8 mouse cellular contexts compared by ENCODE assay signal in genomic region chr5:112265515-112265914, GRCm38 (mm10). TPM values are rescaled to one million over a fixed set of nuclear protein-coding genes. Genes with fewer than 3 reads are reported as not detected.
DNase-seq lines count a peak whose midpoint lies in the region; ATAC-seq and TF ChIP-seq lines count a peak whose summit lies in the region.

No protein-coding gene starts in this region.

- ATAC-seq in G1E (ENCODE audit: extremely low read depth, insufficient number of reproducible peaks, low FRiP score, poor library complexity, severe bottlenecking), result peak; percentile 58
- peak; percentile 42; the same call in 1 of the 2 replicates for ATAC-seq in hindbrain, embryonic 16.5 days
- peak; percentile 79 for ATAC-seq in megakaryocyte progenitor cell, adult 5-6 weeks (replicated peaks; ENCODE audit: poor library complexity)

- no peak for TF ChIP-seq CTCF in G1E (IDR thresholded peaks at IDR 0.05; ENCODE audit: low read depth, low read length)

- WGBS in heart, embryonic 10.5 days, result 6% methylated on average over 10 of the region's 10 CpGs
- 6% methylated on average over 10 of the region's 10 CpGs for WGBS in hindbrain, embryonic 16.5 days

- H3K4me2 ChIP-seq in hindbrain, embryonic 16.5 days (ENCODE audit: low read length), result peak overlapping the region; percentile 6; the same call in 1 of the 2 replicates

- peaks cover 70% of the 10 kb centered on the region for H3K27me3 ChIP-seq in heart, embryonic 10.5 days (ENCODE audit: insufficient read depth, poor library complexity, severe bottlenecking)
- H3K27me3 ChIP-seq in G1E (ENCODE audit: insufficient read depth, low read length), result peaks cover 20% of the 10 kb centered on the region
- no peaks in the 10 kb centered on the region for H3K27me3 ChIP-seq in hindbrain, embryonic 16.5 days (replicated peaks; ENCODE audit: control insufficient read depth, insufficient read depth, low read length)

- H3K36me3 ChIP-seq in heart, embryonic 10.5 days, result no peaks in the 10 kb centered on the region
- no peaks in the 10 kb centered on the region for H3K36me3 ChIP-seq in G1E (replicated peaks)
- no peaks in the 10 kb centered on the region for H3K36me3 ChIP-seq in hindbrain, embryonic 16.5 days (ENCODE audit: control insufficient read depth, insufficient read depth, low read length)

- H3K27ac ChIP-seq in heart, embryonic 10.5 days, result no peak overlapping the region
- no peak overlapping the region for H3K27ac ChIP-seq in hindbrain, embryonic 16.5 days (ENCODE audit: low read depth, low read length)

- H3K9me3 ChIP-seq in heart, embryonic 10.5 days, result no peaks in the 10 kb centered on the region
- H3K9me3 ChIP-seq in G1E (replicated peaks), result no peaks in the 10 kb centered on the region
- no peaks in the 10 kb centered on the region for H3K9me3 ChIP-seq in hindbrain, embryonic 16.5 days (ENCODE audit: control insufficient read depth, low read length)

- no peak for DNase-seq in heart, embryonic 10.5 days (ENCODE audit: low spot score)
- DNase-seq in heart, postnatal 4 days, result no peak
- peak; percentile 58 for DNase-seq in G1E (ENCODE audit: low spot score)
- no peak for DNase-seq in ovary, adult 18-20 months (ENCODE audit: low spot score)
- no peak for DNase-seq in gastrocnemius, adult 18-20 months (ENCODE audit: low spot score)
- no peak for DNase-seq in adrenal gland, adult (ENCODE audit: inconsistent age in 2 of 2, low spot score in 1 of 2)

- H3K4me1 ChIP-seq in heart, embryonic 10.5 days, result peaks cover 14% of the 10 kb centered on the region
- H3K4me1 ChIP-seq in G1E (ENCODE audit: insufficient read depth, low read depth, low read length), result peaks cover 68% of the 10 kb centered on the region
- peaks cover 4% of the 10 kb centered on the region for H3K4me1 ChIP-seq in hindbrain, embryonic 16.5 days (ENCODE audit: control insufficient read depth, insufficient read depth, low read depth, low read length)

- H3K4me3 ChIP-seq in heart, embryonic 10.5 days, result peak overlapping the region; percentile 20; the same call in 1 of the 2 replicates
- peak overlapping the region; percentile 56; the same call in 1 of the 2 replicates for H3K4me3 ChIP-seq in G1E (ENCODE audit: low read depth, low read length)
- H3K4me3 ChIP-seq in hindbrain, embryonic 16.5 days (ENCODE audit: low read length), result no peak overlapping the region

- no peak overlapping the region for H3K9ac ChIP-seq in hindbrain, embryonic 16.5 days (ENCODE audit: low read depth, low read length)

RNA-seq across cellular contexts. Expression of gene Crybb1, which starts 9.9 kb away (rescaled TPM):
- polyA plus RNA-seq in heart, embryonic 10.5 days (2016; fragmentation: Nextera tagmentation; extraction: Ambion mirVana), result not detected in 2 replicates
- not detected for total RNA-seq in heart, postnatal 4 days (2021)
- not detected in 2 replicates for total RNA-seq in G1E (2014; fragmentation: Nextera tagmentation)
- total RNA-seq in G1E (2017), result not detected in 2 replicates
- 0.14 TPM in 1 of 2 replicates, not detected in the other for polyA plus RNA-seq in G1E (2012)
- polyA plus RNA-seq in hindbrain, embryonic 16.5 days (2015; fragmentation: Nextera tagmentation; extraction: Ambion mirVana), result 6.6 and 7.7 TPM in 2 replicates
- total RNA-seq in megakaryocyte progenitor cell, adult 5-6 weeks (2015), result not detected in 2 replicates
- total RNA-seq in megakaryocyte progenitor cell, adult 5-6 weeks (2017), result not detected in 2 replicates
- total RNA-seq in gastrocnemius, adult 18-20 months (2021), result 1 to 10 TPM; 1.2 to 1.9 TPM

RNA-seq across cellular contexts. Expression of gene Tpst2, which starts 11.0 kb away (rescaled TPM):
- 34.1 and 41.2 TPM in 2 replicates for polyA plus RNA-seq in heart, embryonic 10.5 days (2016; fragmentation: Nextera tagmentation; extraction: Ambion mirVana)
- 10 to 100 TPM; 44.4 to 45.6 TPM for total RNA-seq in heart, postnatal 4 days (2021)
- total RNA-seq in G1E (2014; fragmentation: Nextera tagmentation) (43.7 and 55.7 TPM in 2 replicates), G1E (2017) (32.9 and 37.3 TPM in 2 replicates)
- polyA plus RNA-seq in G1E (2012), result 103 and 156 TPM in 2 replicates
- polyA plus RNA-seq in hindbrain, embryonic 16.5 days (2015; fragmentation: Nextera tagmentation; extraction: Ambion mirVana), result 35.6 and 35.9 TPM in 2 replicates
- total RNA-seq in megakaryocyte progenitor cell, adult 5-6 weeks (2015), result 22.6 and 29.6 TPM in 2 replicates
- 31.4 and 45.3 TPM in 2 replicates for total RNA-seq in megakaryocyte progenitor cell, adult 5-6 weeks (2017)
- 10 to 100 TPM; 16.0 to 22.4 TPM for total RNA-seq in gastrocnemius, adult 18-20 months (2021)

RNA-seq across cellular contexts. Expression of gene Cryba4, which starts 13.2 kb away (rescaled TPM):
- polyA plus RNA-seq in heart, embryonic 10.5 days (2016; fragmentation: Nextera tagmentation; extraction: Ambion mirVana), result 0.20 TPM in 1 of 2 replicates, not detected in the other
- 1 to 10 TPM; 1.7 to 2.3 TPM for total RNA-seq in heart, postnatal 4 days (2021)
- total RNA-seq in G1E (2014; fragmentation: Nextera tagmentation) (not detected in 2 replicates), G1E (2017) (0.98 TPM in 1 of 2 replicates, not detected in the other)
- polyA plus RNA-seq in G1E (2012), result 0.43 and 0.63 TPM in 2 replicates
- 1.2 and 1.3 TPM in 2 replicates for polyA plus RNA-seq in hindbrain, embryonic 16.5 days (2015; fragmentation: Nextera tagmentation; extraction: Ambion mirVana)
- not detected in 2 replicates for total RNA-seq in megakaryocyte progenitor cell, adult 5-6 weeks (2015)
- not detected in 2 replicates for total RNA-seq in megakaryocyte progenitor cell, adult 5-6 weeks (2017)
- total RNA-seq in gastrocnemius, adult 18-20 months (2021), result under 1 TPM; 0.57 to 0.68 TPM
